Mouse (Mus musculus) myocyte (in vitro differentiated cells): ENCODE measurements around the gene Sdhaf3.

Experiments used
- CEBPB ChIP-seq: IDR thresholded peaks from 2 replicates; pipeline ENCODE4 v1.6.1; 2011; ENCODE audit warnings: mild to moderate bottlenecking, moderate library complexity; ENCODE audit not compliant: poor library complexity, insufficient read depth, severe bottlenecking
- E2F4 ChIP-seq: IDR thresholded peaks from one replicate; pipeline ENCODE4 v1.6.1; 2011; ENCODE audit warnings: mild to moderate bottlenecking, control low read depth, moderate library complexity; ENCODE audit not compliant: insufficient read depth
- MAX ChIP-seq: IDR thresholded peaks from one replicate; pipeline ENCODE4 v1.6.1; 2011; ENCODE audit warnings: low read depth, mild to moderate bottlenecking, control low read depth
- MYOD1 ChIP-seq, 3 experiments: IDR thresholded peaks; one replicate each; pipeline ENCODE4 v1.6.1; 2011; ENCODE audit warnings: control low read depth in 2 of 3, low read depth in 2 of 3, mild to moderate bottlenecking in 2 of 3, moderate library complexity in 1 of 3; ENCODE audit not compliant: insufficient read length in 2 of 3, control insufficient read depth in 1 of 3
- MYOG ChIP-seq, 3 experiments: IDR thresholded peaks; one replicate each; pipeline ENCODE4 v1.6.1; 2011; ENCODE audit warnings: control low read depth in 2 of 3, low read depth in 2 of 3, mild to moderate bottlenecking in 2 of 3; ENCODE audit not compliant: insufficient read length in 2 of 3, control insufficient read depth in 1 of 3, insufficient read depth in 1 of 3
- POLR2A ChIP-seq: IDR thresholded peaks from one replicate; pipeline ENCODE4 v1.6.1; 2011; ENCODE audit warnings: low read depth, mild to moderate bottlenecking, control low read depth, moderate library complexity; ENCODE audit not compliant: insufficient read length
- POLR2AphosphoS2 ChIP-seq: IDR thresholded peaks from one replicate; pipeline ENCODE4 v1.6.1; 2011; ENCODE audit warnings: low read depth, control low read depth; ENCODE audit not compliant: insufficient read length
- TCF12 ChIP-seq: IDR thresholded peaks from one replicate; pipeline ENCODE4 v1.6.1; 2011; ENCODE audit warnings: mild to moderate bottlenecking, control low read depth; ENCODE audit not compliant: poor library complexity, insufficient read depth, severe bottlenecking
- USF1 ChIP-seq: IDR thresholded peaks from one replicate; pipeline ENCODE4 v1.6.1; 2011; ENCODE audit warnings: low read depth, mild to moderate bottlenecking, control low read depth, moderate library complexity

- TF ChIP-seq POLR2A (no peak), E2F4 (no peak), MYOD1 (IDR thresholded peaks at IDR 0.05; ENCODE audit: control insufficient read depth in 1 of 3, insufficient read length in 2 of 3, low read depth in 2 of 3) (no peak), MAX (no peak), TCF12 (no peak), POLR2AphosphoS2 (no peak), MYOG (IDR thresholded peaks at IDR 0.05; ENCODE audit: control insufficient read depth in 1 of 3, insufficient read depth in 1 of 3, insufficient read length in 2 of 3, low read depth in 2 of 3) (no peak), USF1 (no peak), CEBPB (no peak)
Observed at GRCm38 (mm10) chr6:6914304-6914703, 41.5 kb upstream of the Sdhaf3 start.
